Mouse (Mus musculus) frontal cortex, postnatal 25 days (tissue): ENCODE data around the gene Rab5b.
"Not testable (repeated sequence)": the region's sequence is repeated elsewhere in the genome, so short reads cannot be mapped to it uniquely, and the experiment has no call there.

Source experiments
- DNase-seq, 2 experiments: peaks; one replicate each; pipeline ENCODE4 v3.0.0; 2022; ENCODE audit warnings: low spot score in 2 of 2

Rab5b gene

GRCm38 (mm10) chr10:128695992-128696807 is at the start of gene Rab5b:
Gene Rab5b (minus strand): TSS chr10:128696264.
- DNase-seq = peak; percentile 100

- no peak for DNase-seq
Observed at GRCm38 (mm10) chr10:128744680-128745601, 48.9 kb upstream of the Rab5b start, which contains the start of gene Dgka. Gene Dgka (minus strand): TSS chr10:128744855.

DNA sequence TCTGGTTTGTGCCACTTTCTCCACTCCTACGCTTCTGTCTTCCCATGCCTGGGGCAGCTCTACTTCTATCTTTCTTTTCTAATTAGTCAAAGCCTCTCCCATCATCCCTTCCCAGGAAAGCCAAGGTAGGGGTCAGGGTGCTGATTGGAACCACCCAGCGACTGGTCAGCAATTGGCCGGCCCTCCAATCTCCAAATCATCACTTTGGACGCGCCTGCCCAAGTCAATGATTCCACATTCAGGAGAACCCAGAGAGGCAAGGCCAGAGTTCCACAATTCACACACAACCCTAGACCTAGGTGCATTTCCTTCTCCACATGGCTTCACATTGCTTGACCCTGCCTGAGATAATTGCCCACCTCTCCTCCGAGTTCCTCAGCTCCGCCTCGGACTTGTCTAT is 48.1 kb upstream of the Rab5b start:
- no peak for DNase-seq

- peak; percentile 17 to 20 for DNase-seq
Observed at GRCm38 (mm10) chr10:128743791-128744191, 47.7 kb upstream of the Rab5b start.

GRCm38 (mm10) chr10:128743235-128743634 is 47.2 kb upstream of the Rab5b start:
- DNase-seq = no peak

GRCm38 (mm10) chr10:128742616-128743015 is 46.6 kb upstream of the Rab5b start:
- DNase-seq = no peak

- DNase-seq = no peak
Observed at GRCm38 (mm10) chr10:128740296-128740695, 44.2 kb upstream of the Rab5b start.

GRCm38 (mm10) chr10:128737435-128737834 is 41.4 kb upstream of the Rab5b start:
- no peak for DNase-seq

GRCm38 (mm10) chr10:128731992-128732391 is 35.9 kb upstream of the Rab5b start:
- DNase-seq = no peak

DNA sequence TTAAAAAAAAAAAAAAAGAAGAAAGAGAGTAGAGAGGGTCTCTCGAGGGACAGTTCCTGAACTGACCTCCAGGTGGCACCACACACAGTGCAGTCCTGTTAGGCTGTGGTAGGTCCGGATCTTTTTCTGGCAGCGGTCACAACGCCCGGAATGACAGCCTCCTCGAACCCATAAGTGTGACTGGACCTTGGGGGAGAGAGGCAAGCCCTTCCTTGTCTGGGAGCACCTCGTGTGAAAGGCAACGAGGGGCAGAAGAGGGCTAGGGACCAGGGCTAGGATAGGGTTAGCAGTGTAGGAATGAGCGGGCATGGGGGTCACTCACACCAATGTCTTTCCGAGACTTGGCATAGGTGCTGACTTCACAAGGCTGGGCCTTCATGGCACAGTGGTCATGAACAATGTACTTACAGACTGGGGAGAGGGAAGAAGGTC is 35.0 kb upstream of the Rab5b start:
- peak; percentile 39 to 43 for DNase-seq

DNA sequence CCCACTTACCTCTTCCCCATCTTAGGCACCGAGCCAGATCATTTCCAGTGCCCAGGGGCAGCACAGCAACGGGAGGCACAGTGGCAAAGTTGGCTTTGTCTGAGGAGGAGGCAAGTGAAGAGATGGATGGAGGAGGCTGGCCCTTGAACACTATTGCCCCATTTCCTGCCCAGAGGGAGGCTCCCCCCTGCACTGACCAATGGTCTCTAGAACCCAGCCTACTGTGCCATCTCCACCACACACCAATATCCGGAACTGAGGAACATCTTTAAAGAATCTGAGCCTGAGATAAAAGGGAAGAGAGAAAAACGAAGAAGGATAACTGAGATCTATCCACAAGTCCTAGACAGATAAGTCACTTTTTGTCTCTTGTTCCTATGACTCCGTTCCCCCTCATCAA is 32.0 kb upstream of the Rab5b start:
- no peak for DNase-seq

DNA sequence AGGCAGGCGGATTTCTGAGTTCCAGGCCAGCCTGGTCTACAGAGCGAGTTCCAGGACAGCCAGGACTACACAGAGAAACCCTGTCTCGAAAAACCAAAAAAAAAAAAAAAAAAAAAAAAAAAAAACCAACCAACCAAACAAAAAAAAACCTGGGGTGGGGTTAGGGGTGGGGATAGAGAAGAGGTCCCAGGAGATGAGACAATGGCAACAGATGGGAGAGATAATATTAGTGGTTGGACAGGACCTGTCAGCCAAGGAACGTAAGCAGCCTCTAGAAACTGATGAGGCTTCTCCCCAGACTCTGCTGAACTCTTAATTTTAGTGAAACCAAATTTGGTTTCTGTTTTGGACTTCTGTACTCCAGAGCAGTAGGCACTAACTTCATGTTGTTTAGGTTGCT is 29.4 kb upstream of the Rab5b start:
- not testable (repeated sequence) for DNase-seq

DNA sequence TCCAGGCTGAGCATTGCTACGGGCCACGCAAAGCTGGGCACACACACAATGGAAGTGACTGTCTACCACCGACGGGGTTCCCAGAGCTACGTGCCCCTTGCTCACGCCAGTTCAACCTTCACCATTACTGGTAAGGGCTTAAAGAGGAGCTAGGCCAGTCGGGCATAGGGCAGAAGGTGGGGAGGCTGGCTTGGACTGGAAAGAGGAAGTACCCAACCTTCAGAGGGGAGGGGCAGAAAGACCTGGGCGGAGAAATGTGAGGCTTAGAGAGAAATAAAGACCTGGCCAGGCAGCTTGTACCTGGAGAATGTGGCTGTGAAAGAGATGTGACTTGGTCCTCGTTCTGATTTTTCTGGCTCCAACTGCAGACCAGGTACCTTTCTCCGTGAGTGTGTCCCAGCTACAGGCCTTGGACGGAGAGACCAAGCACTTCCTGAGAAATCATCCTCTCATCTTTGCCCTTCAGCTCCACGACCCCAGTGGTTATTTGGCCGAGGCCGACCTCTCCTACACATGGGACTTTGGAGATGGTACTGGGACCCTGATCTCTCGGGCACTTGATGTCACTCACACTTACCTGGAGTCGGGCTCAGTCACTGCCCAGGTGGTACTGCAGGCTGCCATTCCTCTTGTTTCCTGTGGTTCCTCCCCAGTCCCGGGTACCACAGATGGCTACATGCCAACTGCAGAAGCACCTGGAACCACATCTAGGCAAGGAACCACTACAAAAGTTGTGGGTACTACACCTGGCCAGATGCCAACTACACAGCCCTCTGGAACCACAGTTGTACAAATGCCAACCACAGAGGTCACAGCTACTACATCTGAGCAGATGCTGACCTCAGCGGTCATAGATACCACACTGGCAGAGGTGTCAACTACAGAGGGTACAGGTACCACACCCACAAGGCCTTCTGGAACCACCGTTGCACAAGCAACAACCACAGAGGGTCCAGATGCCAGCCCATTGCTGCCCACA is 19.8 kb upstream of the Rab5b start:
- DNase-seq = no peak

DNA sequence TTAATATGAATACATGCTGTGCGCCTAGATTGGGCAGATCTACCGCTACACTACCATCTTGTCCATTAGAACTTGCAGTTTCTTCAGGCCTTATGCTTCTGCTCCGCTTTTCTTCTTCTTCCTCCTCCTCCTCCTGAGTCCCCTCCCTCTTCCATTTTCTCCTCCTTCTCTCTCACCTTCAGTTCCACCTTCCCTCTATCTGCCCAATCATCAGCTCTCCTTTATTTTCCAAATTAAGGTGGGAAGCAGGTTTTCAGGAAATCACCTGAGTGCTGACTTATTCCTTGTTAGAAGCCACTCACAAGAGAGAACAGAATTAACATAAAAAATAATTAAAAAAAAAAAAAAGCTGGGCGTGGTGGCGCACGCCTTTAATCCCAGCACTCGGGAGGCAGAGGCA is 15.3 kb upstream of the Rab5b start:
- not testable (repeated sequence) for DNase-seq

GRCm38 (mm10) chr10:128705317-128705693 is 9.2 kb upstream of the Rab5b start:
- DNase-seq = no peak

GRCm38 (mm10) chr10:128704491-128705316 is 8.6 kb upstream of the Rab5b start, which contains the start of gene Cdk2:
Gene Cdk2 (minus strand): TSS chr10:128705031.
- DNase-seq = peak; percentile 59 to 69

DNA sequence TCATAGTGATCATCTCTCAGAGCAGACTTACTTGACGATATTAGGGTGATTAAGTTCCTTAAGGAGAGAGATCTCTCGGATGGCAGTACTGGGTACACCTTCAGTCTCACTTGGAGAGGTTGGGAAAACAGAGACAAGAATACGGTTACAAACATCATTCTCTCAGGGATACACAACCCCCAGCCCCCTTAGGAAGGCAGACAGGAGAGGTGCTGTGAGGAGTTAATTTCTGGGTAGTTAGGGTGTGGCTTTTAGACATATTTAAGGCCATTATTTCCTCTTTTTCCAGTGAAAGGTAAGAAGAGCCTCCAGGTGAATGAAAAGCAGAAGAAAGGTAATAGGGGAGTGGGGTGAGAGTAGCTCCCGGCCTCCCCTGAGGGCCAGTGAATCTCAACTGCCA is 7.8 kb upstream of the Rab5b start, which contains the start of gene Pmel:
Gene Pmel (plus strand): TSS at position 301 of the 400 bp plus-strand sequence.
- no peak for DNase-seq

- DNase-seq = no peak
Observed at GRCm38 (mm10) chr10:128702328-128703007, 6.4 kb upstream of the Rab5b start.

DNA sequence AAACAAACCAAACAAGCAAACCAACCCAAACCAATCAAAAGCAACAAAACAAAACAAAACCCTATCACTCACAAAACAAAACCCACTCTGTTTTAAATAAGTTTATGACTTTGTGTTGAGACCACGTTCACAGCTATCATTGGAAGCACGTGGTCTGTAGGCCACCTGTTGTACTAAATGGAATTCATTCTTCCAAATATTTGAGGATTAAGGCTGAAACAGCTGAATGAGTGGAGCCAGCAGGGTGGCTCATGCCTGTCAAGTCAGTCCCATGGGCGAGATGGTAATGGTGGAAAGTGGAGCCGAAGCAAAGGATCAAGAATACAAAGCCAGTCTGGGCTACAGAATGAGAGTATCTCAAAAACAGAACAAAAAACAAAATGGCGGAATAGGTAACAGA is 4.6 kb upstream of the Rab5b start:
- DNase-seq = no peak

DNA sequence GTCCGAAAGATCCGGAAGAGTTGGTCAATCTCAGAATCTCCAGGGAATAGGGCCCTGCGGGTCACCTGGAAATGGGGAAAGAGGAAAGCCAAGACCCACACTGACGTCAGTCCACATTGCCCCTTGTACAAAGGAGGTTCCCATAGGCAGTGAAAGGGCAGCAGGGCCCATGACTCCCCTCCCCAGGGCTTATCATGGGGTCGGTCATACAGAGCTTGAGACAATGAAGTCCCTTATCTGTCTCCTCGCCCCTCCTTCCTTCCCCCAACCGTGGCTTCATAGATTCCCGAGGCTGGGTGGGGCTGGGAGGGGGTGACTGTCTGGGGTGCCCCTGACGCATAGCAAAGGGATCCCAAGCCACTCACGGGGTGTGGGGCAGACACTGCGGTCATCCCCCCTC is 3.5 kb upstream of the Rab5b start:
- no peak for DNase-seq
